Mouse (Mus musculus) right cerebral cortex, postnatal 36 days (tissue): ENCODE results near the gene Nppa.

ENCODE experiments used
- DNase-seq, 2 experiments: peaks; one replicate each; pipeline ENCODE4 v3.0.0; 2022; ENCODE audit warnings: low spot score in 2 of 2, mixed read lengths in 1 of 2

Nppa gene

DNA sequence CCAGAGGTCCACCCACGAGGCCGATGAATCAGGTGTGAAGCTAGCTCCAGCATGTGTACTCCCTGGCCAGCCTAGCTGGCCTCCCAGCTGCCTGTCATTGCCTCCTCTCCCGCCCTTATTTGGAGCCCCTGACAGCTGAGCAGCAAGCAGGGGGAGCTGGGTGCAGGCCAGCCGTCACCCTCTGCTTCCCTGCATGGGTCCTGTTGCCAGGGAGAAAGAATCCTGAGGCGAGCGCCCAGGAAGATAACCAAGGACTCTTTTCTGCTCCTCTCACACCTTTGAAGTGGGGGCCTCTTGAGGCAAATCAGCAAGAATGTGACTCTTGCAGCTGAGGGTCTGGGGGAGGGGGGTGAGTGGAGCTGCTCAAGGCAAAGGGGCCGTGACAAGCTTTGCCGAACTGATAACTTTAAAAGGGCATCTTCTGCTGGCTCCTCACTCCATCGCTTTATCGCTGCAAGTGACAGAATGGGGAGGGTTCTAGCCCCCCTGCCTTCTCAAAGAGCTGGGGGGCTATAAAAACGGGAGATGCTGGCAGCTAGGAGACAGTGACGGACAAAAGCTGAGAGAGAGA, at the start of gene Nppa:
Gene Nppa, plus strand, starts transcription at position 521 of the 571 bp plus-strand sequence.
- DNase-seq, result no peak

DNA sequence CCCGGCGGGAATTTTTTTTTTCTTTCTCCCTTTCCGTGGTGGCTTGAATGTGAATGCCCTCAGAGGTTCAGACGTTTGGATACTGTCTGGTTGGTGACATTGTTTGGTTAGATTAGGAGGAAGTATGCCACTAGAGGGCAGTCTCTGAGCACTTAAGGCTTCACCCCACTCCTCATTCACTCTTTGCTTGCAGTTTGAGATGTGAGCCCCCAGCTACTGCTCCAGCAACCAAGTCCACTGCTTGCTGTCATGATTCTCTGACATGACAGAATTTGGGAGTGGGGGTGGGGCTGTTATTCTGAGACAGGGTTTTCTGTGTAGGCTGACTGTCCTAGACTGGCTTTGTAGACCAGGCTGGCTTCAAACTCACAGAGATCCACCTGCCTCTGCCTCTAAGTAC, 46.9 kb upstream of the Nppa start:
- DNase-seq, result no peak

DNA sequence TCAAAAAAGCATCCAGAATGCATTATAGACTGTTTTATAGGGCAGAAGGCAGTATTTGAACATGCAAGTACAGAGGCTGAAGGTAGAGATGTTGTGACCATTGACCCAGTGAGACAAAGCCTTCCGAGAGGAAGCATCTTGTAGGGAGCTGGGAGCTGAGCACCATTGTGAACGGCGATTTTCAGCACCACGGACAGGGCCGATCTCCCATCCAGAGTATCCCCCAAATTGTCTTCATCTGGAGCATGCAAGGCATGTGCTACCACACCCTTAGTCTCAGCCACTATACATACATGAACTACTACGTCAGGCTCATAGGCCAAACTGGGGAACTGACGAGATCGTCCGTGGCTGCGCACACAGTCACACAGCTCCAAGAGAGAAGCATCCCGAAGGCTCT, 43.4 kb upstream of the Nppa start:
- no peak for DNase-seq

DNA sequence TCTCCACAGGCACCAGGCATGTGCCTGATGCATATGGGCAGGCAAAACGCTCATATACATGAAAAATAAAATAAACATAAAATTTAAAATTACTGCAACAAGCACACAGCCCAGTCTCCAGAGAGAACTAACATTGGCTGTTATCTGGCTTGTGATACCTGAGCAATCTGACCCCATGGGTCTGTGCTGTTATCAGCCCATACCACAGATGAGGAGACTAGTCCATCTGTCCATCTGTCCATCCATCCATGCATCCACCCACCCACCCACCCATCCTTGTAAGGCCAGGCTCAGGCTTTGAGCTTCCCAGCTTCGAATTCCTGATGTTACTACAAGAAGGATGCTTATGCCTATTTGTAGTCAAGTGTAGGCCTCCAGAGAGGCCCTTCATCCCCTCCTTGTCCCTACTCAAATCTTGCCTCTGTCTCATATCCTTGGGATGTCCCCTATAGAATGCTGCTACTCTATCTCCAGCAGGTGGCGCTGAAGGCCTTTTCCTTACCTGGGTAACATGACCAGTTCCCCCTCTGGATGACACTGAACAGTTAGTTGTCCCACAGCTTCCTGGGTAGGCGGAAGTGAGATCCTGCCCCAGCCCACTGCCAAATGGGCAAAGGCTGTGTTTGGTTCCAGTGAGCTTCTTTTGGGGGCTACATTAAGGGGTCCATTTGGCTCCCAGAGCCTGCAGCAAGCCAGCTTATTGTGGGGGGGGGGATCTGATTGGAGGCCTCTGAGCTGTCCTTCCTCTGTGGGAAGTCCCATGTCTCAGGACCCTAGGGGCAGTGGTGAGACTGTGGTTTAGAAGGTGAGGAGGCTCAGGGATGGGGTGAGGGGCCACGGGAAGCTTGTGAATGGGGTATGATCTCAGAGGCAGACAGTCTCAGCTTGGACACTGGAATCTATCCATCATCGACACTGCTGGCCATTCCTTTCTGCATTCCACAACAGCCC, 40.4 kb upstream of the Nppa start:
- DNase-seq, result peak in 1 of 2 experiments; percentile 38

DNA sequence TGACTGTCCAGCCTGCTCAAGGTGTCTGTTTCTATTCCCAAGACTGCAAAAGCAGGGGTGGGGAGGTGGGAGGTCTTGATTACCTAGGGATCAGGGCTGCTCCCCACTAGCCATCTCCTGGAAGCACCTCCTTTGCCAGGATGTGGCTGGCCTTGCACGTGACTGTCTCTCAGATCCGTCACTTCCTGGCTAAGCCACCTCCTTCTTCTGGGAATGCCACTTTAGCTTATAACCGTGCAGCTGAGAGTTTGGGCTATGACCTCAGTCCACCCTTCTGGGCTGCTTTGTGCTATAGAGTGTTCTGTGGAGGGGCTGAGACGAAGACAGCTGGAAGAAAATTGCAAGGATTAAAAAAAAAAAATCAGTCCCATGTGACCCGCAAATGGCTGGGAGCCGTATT, 37.7 kb upstream of the Nppa start:
- DNase-seq, result no peak

DNA sequence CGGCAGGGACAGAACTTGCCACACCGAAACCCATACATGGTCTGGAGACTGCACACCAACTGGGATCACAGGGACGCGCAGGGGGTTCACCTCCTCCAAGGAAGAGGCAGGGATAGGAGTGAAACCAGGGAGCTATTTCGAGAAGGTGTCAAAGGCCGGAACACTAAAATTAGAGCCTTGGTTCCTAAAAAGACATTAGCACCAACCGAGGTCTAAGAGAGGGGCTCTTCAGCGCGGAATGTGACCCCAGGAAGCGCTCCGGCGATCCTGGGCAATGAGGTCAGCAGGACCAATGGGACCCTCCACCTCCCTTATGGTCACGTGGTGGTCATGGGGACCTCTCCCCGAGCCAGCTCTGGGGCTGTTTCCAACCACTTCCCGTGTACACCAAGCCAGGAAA, 36.9 kb upstream of the Nppa start:
- no peak for DNase-seq

DNA sequence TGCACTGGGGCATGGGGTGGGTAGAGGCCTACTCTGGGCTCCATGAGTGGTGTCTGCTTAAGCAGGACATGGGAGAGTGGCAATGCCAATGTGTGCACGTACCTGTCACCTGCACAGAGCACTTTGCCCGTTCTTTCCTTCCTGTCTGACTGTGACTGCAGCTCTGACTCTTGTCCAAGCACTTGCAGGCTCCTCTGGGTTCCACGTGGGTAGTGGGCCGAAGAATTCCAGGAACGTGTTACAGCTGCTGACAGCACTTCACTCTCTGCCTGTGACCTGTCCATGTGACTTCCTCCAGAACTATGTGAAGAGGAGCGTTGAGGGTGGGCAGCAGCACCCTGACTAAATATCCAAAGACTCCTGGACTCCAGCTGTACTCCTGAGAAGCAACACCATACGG, 34.8 kb upstream of the Nppa start:
- no peak for DNase-seq

DNA sequence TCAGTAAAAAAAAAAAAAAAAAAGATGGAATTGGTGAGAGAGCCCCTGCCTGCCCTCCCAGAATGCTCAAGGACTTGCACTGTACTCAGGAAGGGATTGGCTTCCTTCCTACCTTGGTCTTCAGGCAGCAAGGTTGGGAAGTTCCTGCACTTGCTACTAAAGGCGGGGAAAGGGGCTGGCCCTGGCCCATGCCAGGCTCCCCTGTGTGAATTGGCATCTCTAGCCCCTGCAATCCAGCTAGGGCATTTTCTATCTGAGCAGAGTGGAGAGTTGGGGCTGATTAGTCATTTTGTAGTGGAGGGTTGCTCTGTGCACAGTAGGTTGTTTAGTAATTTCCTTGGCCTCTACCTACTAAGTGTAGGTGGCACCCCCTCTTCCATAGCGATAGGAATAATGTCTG, 31.7 kb upstream of the Nppa start:
- DNase-seq, result no peak

DNA sequence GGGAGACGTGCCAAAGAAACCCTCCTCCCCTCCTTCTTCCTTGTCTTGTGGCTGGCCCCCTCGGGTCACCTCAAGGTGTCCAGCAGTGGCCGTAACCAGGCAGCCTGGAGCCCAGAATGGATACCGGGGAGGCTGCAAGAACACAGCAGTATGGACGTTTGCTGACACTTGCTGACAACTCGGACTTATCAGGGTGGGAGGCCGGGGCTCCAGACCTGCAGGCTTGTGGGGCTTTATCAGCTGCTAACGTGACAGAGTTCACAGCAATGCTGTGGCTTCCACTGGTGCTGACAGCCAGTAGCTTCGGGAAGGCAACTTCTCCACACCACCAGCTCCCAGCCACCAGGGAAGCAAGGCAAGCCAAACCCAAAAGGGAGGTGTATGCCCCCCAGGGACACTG, 31.2 kb upstream of the Nppa start:
- no peak for DNase-seq

DNA sequence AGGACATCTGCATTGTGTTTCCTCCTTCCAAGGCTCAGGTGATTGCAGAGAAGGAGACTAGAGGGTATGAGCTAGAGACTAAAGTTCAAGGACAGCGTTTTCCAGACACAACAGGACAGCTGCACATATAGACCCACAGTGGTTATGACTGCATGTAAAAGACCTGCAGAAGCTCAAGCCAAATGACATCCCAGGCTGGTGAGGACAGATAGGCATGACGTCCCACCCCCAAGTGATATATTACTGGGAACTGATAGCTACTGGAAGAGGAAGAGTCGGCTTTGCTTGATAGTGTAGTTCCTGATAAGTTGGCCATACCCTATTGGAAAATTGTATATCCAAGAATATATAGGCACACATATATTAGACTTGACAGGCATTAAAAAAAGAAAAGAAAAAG, 24.3 kb upstream of the Nppa start:
- no peak for DNase-seq

DNA sequence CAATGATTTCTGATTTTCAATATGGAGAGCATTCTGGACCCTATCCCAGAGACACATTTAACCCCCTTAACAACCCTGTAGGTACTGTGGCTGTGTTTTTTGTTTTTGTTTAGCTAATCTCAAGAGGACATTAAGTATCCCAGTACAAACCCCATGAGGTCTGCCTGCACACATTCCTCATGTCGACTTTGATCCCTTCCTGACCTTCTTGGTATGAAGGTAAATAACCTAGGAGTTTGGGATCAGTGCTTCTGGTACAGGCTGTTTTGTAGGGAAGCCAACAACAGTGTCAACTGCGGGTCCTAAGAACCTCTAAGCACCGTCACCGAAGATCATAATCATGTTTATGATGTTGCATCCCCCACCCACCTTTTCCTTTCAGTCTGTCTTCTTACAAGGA, 22.8 kb upstream of the Nppa start:
- no peak for DNase-seq

DNA sequence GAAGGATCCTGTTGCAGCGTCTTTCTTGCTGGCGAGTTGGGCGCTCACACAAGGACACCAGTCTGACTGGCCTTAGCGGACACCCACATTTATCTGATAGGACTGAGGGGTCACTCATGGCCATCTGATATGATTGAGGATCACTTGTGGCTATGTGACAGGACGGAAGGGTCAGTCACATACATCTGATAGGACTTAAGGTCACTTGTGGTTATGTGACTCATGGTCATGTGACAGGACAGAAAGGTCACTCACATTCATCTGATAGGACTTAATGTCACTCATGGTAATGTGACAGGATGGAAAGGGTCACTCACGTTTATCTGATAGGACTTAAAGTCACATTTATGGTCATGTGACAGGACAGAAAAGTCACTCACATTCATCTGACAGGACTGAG, 22.1 kb upstream of the Nppa start:
- no peak for DNase-seq

DNA sequence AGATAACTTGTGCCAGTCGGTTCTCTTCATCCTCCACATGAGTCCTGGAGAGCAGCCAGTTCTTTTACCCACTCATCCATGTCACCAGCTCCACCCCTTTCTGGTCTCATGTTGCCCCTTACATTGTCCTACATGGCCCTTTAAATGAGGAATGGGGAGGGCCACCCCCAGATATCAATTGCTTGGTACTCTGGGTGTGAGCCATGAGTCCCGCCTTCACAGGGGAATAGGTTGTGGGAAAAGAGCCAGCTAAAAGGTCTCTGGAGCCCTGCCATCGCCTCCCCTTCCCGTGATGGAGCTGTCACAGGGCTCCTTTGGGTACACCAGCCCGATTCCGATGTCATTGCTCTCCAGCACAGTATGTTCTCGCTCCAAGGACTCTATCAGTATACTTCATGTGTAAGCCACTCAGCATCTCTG, 21.1 kb upstream of the Nppa start:
- DNase-seq, result no peak

DNA sequence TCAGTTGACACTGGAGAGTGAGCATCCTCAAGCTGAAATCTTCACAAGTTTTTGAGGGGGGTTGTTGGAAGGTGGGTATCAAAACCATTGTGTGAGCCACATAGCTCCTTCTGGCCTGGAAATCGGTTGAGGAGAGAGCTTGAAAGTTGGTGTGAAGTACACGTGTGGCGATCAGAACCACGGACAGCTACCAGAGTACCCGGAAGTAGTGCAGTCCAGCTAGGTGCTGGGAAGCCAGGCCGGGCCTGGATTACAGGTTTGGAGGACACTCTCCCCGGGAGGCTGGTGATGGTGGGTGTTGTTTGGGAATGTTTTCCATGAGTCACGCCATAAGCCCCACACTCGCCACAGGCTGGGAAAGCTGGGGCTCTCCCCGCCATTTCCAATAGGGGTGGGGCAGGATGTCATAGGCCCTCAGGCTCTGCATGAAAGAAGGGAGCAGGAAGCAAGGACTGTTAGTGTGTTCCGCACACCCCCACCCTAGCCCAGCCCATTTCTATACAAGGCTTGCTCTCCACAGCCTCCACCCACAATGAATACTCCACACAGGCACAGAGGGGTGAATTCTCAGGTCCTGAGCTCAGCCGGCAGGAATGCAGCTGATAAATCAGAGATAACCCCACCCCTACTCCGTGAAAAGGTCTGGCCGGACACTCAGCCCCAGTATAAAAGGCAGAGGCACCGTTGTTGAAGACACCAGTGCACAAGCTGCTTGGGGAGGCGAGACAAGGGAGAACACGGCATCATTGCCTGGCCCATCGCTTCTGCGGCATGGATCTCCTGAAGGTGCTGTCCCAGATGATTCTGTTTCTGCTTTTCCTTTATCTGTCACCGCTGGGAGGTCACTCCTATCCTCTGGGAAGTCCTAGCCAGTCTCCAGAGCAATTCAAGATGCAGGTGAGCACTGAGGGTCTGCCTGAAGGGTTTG, 15.1 kb upstream of the Nppa start, which contains the start of gene Nppb:
Gene Nppb, plus strand, starts transcription at position 584 of the 928 bp plus-strand sequence.
- DNase-seq, result no peak

DNA sequence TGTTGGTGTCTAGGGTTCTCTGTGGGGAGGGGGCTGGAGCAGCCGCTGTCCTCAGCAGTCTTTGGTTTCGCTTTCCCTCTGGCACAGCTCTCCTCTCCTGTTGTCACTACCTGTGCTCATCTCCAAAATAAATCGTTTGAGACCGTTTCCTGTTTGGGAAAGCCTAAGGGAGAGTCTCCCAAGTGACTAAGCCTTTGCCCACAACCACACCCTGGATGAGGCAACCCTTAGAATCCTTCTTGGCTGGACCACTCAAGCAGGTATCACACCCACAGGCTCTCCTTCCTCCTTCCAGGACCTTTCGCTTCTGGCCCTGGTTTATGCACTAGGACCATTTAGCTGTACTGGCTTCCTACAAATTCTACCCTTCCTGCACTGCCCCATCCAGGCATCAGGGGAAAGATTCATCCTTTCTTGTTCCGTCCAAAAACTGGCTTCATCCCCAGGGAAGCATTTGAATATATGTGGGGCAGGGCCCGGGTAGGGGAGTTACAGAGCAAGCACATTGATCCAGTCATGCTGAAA, 6.9 kb upstream of the Nppa start:
- DNase-seq, result no peak

DNA sequence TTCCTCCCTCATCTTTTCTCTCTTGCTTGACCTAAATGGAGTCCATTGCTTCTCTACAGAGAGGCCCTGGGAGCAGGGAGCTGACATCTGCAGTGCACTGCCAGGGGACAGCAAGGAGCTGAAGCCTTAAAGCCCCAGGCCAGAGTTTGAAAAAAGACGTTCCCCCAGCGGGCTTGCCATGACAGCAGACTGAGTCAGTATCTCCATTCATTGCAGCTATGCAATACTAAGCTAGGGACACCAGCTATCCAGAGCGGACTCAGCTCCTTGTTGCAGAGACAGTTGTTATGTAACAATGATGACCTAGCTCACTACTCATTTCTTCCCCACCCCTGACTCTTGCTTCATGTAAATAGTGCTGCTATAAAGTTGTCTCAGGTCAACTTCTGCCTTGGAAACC, 5.2 kb upstream of the Nppa start:
- no peak for DNase-seq

DNA sequence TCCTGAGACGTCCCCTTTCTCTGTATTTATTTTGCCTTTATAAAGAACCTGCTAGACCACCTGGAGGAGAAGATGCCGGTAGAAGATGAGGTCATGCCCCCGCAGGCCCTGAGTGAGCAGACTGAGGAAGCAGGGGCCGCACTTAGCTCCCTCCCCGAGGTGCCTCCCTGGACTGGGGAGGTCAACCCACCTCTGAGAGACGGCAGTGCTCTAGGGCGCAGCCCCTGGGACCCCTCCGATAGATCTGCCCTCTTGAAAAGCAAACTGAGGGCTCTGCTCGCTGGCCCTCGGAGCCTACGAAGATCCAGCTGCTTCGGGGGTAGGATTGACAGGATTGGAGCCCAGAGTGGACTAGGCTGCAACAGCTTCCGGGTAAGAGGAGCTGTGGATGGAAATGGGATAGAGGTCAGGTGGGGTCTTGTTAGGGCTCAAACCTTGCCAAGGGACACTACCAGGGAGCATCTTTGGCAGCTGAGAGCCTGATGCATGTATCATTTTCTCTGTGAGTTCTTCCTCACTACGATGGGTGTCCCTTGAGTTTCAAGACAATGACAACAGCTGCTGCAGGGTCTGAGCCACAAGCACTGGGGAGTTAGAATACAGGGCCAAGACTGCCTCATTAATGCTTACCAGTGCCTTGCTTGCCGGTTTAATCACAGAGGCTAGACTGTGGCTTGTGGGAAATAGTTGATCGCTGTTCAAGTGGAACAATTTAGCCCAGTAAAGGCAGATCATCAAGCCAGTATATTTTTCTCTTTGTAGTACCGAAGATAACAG, 679 bp downstream of the Nppa start:
- DNase-seq, result no peak

DNA sequence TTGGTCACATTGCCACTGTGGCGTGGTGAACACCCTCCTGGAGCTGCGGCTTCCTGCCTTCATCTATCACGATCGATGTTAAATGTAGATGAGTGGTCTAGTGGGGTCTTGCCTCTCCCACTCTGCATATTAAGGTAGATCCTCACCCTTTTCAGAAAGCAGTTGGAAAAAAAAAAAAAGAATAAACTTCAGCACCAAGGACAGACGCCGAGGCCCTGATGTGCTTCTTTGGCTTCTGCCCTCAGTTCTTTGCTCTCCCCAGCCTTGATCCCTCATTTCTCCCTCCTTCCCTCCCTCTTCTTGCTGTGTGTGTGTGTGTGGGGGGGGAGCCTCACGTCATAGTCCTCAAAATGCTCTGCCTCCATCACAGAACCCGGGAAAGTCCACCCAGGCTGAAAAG, 1.3 kb downstream of the Nppa start:
- no peak for DNase-seq

DNA sequence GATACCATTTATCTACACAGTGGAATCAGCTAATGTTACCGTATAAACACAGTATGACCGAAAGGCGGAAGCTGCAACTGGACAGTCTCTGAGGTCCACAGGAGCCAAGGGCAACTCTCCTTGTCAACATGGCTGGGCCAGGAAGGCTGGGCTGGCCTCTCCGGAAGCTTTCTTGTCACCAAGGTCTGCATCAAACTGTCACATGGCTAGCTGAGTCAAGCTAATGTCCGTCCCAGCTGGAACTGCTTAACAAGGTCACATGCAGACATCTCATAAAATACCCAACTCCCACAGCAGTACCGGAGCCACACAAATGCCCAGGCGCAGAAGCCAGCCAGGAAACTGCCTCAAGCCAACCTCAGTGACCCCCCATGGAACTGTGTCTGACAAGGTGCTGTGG, 3.8 kb downstream of the Nppa start:
- DNase-seq, result no peak

DNA sequence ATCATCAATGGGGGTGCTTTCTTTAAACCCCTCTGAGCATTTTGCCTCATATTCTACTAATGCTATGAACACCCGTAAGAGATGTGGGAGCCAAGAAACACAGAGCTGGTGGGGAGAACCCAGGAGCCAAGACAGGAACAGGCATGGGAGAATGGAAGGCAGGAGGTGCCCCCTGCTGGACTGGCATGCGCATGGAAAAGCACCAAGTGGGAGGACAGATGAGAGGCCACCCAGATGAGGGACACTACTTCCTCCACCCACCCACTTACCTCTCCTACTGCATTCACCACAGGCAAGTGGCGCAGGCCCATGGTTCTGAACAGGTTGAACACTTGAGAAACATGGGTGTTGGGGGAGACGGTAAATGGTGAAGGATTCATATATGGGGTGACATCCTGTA, 7.9 kb downstream of the Nppa start:
- DNase-seq, result peak; percentile 48 to 59

DNA sequence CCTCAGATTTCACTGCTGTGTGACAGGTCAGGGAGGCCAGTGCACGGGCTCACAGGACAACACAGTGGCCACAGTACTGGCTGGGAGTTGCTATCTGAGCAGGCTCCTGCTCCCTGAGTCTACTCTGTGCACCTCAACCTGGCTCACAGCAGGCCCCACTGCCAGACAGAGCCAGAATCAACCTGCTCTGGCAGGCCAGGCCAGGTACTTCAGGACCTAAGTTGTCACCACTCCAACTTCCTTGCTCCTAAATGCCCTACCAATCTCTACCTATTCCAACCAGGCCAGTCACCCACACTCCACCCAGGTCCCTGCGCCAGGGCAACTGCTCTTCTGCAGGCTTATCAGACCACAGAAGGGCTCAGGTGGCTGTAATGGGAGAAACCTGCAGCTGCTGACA, 9.1 kb downstream of the Nppa start:
- DNase-seq, result no peak
